Mouse (Mus musculus) spleen, postnatal 14 days (tissue): ENCODE measurements around the gene Il12rb1.

Experiments used
- DNase-seq, 2 experiments: peaks; one replicate each; pipeline ENCODE4 v3.0.0; 2021 to 2022; ENCODE audit warnings: low spot score in 2 of 2

Gene Il12rb1

DNA sequence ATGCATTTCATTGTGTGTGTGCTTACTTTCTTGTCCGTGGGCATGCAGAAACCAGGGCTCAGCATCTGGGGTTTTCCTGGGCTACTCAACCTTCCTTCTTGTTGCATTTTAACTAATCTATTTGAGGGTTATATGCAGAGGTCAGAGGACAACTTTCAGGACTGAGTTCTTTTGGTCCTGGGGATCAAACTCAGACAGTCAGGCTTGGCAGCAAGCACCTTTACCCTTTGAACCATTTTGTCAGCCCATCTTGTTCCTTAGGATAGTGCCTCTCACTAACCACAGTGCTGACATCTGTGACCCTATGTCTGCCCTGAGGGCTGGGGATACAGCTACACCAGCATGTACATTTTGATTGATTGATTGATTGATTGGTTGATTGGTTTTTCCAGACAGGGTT lies 19.5 kb downstream of the Il12rb1 start:
- no peak for DNase-seq

DNA sequence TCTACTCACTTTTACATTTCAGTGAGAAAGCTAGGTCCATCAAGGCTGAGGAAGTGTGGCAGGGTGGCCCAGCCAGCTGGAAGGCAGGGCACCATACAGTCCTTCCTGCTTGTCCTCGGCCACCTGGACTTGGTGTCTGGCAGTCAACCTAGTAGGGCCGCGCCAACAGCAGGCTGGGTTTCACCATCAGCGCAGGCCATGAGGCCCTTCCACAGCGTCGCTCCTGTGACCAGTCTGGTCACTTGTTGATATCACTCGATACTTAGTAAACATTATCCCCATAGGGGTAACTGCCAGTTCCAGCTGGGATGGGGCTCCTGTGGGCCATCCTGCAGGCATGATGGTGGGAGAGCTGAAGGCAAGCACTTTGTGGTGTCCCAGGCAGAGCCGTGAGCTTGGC lies 23.3 kb downstream of the Il12rb1 start:
- no peak for DNase-seq

DNA sequence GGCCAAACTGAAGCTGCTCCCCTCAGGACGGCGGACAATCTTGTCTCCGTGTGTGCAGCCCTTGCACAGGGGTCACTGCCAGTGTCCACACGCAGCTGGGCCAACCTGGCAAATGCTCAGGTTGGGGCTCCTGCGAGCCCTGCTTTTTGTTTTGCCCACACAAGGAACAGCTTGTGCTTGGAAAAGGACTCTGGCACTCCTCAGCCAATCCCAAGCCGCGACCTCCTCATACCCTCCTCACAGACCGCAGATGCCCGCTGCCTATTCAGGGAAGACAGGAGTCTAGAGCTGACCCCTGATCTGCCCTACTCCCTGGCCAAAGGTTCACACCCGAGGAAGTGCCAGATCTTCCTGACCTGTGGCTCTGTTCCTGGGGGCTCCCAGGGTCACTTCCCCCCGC lies 24.1 kb downstream of the Il12rb1 start:
- DNase-seq = no peak

GRCm38 (mm10) chr8:70833018-70833482 lies 24.8 kb downstream of the Il12rb1 start:
- DNase-seq = no peak

GRCm38 (mm10) chr8:70833520-70833919 lies 25.3 kb downstream of the Il12rb1 start:
- DNase-seq = no peak

DNA sequence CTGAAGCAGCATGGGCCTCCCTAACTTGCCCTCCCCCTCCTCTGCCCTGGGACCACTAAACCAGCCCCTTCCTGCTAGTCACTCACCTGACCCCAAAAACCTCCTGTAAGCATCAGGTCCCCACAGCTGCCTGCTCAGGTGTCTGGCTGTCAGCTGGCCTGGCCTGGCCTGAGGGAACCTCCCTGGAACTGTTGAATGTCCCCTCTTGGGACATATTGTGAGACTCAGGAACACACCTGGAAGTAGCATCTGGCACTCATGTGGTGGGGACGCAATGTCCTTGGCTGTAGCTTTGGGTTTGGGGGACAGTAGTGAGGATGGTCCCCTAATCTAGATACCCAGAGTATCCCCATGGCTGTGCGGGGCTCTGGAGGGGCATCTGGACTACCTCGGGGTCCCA lies 25.8 kb downstream of the Il12rb1 start:
- DNase-seq = no peak

DNA sequence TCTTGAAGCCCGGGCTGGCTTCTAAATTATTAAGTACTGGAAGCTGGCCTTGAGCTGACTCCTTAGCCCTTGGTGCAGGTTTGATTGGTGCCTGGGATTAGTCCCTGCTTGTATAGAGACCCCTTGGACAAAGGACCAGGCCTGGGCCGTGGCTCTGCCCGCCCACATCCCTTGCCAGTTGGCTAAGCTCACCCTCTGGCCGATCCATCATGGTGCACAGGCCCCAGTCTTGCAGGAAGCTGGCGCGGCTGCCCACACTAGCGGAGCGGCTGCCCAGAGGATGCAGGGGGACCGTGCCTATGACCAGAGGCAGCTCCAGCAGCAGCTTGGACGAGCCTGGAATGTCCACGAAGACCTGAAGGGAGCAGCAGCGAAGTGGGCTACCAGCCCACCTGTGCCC lies 28.4 kb downstream of the Il12rb1 start:
- no peak for DNase-seq

GRCm38 (mm10) chr8:70838654-70839407 lies 30.6 kb downstream of the Il12rb1 start:
- no peak for DNase-seq

- DNase-seq = peak; percentile 95 to 97
Observed at GRCm38 (mm10) chr8:70839408-70840351, 31.4 kb downstream of the Il12rb1 start, which contains the start of gene Arrdc2. TSS of gene Arrdc2 (minus strand) at chr8:70839720.

DNA sequence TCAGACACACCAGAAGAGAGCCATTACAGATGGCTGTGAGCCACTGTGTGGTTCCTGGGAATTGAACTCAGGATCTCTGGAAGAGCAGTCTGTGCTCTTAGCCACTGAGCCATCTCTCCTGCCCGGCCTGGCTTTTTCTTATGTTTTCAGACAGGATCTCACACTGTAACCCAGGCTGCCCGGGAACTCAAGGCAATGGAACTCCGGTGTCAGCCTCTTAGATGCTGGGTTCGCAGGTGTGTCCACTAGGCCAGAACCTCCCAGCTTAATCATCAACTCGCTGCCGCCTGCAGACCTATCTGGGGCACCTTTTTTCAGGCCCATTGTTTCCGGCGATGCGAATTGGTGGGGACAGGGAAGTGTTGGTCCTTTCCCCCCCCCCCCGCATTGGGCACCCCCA lies 32.3 kb downstream of the Il12rb1 start:
- DNase-seq = no peak

GRCm38 (mm10) chr8:70841147-70842072 lies 33.2 kb downstream of the Il12rb1 start:
- DNase-seq = peak; percentile 87 to 92

- no peak for DNase-seq
Observed at GRCm38 (mm10) chr8:70842484-70842883, 34.2 kb downstream of the Il12rb1 start.

DNA sequence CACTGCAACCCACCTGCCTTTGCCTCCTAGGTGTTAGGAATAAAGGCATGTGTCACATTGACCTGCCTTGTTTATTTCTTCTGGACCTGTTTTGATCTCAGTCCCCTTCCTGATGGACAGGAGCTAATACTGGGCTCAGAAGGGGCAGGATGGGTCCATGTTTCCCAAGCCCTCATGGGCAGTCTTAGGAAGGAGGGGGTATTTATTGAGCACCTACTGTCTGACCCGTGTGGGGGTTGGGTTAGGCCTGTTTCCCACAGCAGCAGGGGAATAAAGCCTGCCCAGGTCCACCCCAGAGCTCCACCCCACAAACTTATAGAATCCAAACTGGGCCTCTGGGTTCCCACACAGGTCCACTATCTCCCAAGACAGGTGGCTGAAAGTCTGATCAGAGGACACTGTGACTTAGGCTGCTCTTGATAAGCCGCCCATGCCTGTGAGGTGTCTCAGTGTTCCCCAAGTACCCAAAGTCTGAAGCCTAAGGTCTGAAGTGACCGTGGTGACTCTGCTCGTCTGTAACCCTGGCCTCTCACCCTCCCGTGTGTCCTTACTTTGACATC lies 35.0 kb downstream of the Il12rb1 start:
- DNase-seq = peak; percentile 43

GRCm38 (mm10) chr8:70843941-70844340 lies 35.7 kb downstream of the Il12rb1 start:
- no peak for DNase-seq

DNA sequence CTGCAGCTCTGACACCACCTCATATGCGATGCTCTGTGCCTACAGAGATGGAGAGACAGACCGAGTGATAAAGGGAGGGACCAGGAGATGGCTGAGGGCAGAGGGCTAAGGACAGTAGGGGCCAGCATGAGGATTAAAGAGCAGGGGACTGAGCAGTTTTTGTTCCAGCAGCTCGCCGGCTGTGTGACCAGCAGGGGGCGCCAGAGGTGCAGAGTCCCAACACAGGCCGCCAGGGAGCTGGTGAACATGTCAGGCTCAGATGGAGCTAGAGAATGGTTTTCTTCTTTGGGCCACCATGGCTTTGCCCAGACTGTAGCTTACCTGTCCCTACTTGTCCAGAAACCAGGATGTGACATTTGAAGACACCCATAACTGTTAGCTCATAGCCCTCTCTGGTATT lies 36.3 kb downstream of the Il12rb1 start:
- peak; percentile 89 to 95 for DNase-seq

- no peak for DNase-seq
Observed at GRCm38 (mm10) chr8:70845108-70845507, 36.9 kb downstream of the Il12rb1 start.

DNA sequence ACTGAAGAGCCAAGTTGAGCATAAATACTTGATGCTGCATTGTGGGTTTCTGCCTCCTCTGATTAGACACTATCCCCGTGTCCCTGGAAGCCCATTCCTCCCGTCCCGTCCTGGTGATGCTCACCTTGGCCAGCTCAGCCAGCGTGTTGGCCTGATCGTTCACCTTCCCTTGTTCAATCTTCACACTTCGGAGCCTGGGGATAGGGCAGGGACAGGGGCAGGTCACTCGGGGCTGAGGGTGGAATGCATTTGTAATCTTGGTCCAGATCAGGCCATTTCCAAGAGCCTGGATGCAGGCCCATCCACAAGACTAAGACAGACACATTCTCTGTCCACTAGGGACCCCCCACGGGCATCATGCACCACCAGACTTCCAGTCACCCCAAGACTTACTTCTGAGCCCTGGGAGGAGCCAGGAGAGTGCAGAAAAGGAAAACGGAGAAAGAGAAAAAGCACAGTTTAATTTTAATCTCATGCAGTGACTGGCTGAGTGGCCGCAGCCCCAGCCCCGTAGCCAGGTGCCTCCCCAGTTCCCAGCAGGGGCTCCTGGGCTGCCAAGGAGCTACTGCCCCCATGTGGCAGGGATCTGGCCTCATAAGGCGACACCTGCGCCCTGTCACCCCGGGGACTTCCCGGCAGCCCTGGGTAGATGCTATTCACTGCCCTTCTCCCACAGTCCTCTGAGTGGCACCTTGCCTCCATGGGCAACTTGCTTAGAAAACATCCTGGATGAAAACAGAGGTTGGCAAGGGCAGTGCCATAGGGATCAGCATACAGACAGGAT lies 38.3 kb downstream of the Il12rb1 start:
- no peak for DNase-seq

DNA sequence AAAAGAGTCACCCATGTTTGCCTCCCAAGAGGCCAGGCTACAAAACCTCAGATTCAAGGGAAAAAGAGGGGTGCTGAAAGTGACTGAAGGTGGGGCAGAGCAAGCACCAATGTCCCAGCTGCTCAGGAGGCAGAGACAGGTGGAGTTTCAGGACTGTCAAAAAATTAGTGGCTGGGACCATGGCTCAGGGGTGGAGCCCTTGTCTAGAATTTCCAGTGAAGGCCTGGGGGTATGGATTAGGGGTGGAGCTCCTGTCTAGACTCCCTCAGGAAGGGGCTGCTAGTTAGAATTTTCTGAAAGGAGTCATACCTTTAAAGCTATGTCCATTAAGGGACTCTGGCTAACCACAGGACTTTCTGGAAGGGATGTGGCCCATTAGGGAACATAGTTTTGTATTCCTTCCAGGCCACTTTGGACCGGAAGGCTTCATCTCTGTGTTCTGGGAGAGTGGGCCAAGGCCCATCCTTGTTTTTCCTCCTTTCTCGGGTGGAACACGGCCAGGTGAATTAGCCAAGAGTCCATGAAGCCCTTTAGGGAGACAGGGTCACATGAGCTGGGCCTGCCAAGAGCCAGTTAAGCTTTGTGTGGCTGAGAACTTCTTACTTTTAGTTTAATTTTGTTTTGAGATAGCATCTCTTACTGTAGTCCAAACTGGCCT lies 41.2 kb downstream of the Il12rb1 start:
- no peak for DNase-seq

DNA sequence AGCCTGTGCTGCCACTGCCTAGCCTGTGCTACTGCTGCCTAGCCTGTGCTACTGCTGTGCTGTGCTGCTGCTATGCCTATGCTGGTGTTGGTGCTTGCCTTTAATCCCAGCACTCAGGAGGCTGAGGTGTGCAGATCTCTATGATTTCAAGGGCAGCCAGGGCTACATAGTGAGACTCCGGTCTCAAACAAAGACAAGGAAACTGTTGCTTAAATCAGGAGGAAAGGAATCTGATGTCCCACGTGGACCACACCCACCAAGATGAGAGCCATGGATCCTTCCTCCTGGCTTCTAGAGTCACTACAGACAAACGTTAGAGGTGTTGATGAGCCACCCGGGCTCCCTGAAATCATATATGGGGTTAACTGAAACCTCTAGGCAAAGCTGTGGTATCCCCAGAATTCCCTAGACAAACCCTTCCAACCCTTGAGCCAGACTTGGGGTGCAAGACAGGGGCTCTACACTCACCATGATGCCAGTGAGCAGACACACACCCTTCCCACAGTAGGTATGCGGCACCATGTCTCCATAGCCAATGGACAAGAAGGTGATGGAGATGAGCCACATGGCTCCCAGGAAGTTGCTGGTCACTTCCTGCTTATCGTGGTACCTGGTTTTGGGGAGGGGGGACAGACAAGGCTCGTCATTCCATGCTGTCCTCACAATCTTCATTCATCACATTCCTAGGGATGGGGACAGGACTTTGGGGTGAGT lies 42.0 kb downstream of the Il12rb1 start:
- no peak for DNase-seq
